Mouse (Mus musculus) thymus, adult 2 months (tissue): ENCODE results near the gene Gipc2. TPM values are rescaled to one million over a fixed set of nuclear protein-coding genes. Genes with fewer than 3 reads are reported as not detected.
A peak's percentile ranks its signal among the peaks of the same experiment; 100 is the strongest.

ENCODE experiments used
- DNase-seq: peaks from one replicate; pipeline ENCODE4 v3.0.0; 2021
- H3K27ac ChIP-seq: fragments of 200-500 bp; 2 replicates; pipeline ENCODE4 v1.5.1; 2012; ENCODE audit warnings: low read length, control low read depth; ENCODE audit not compliant: control insufficient read depth, insufficient read depth
- H3K27me3 ChIP-seq: fragments of 200-500 bp; 2 replicates; pipeline ENCODE4 v1.6.1; 2012; ENCODE audit warnings: mild to moderate bottlenecking, low read length, moderate library complexity, mixed read lengths; ENCODE audit not compliant: control insufficient read depth, insufficient read depth
- H3K36me3 ChIP-seq: fragments of 200-500 bp; 2 replicates; pipeline ENCODE4 v1.6.1; 2012; ENCODE audit warnings: mild to moderate bottlenecking, low read length, moderate library complexity; ENCODE audit not compliant: control insufficient read depth, insufficient read depth
- H3K4me1 ChIP-seq: fragments of 200-500 bp; replicated peaks from 2 replicates; pipeline ENCODE4 v1.6.1; 2012; ENCODE audit warnings: low read length; ENCODE audit not compliant: control insufficient read depth, insufficient read depth
- H3K4me3 ChIP-seq: fragments of 200-500 bp; 2 replicates; pipeline ENCODE4 v1.5.1; 2012; ENCODE audit warnings: mild to moderate bottlenecking, low read length, control low read depth, moderate library complexity; ENCODE audit not compliant: control insufficient read depth, insufficient read depth
- CTCF ChIP-seq: fragments of 200-500 bp; IDR thresholded peaks from 2 replicates; pipeline ENCODE4 v1.5.1; 2012; ENCODE audit warnings: mild to moderate bottlenecking, control low read depth, low read length, moderate library complexity, borderline replicate concordance; ENCODE audit not compliant: control insufficient read depth, poor library complexity, insufficient read depth; ENCODE audit errors: extremely low read depth
- POLR2A ChIP-seq: fragments of 200-500 bp; IDR thresholded peaks from 2 replicates; pipeline ENCODE4 v1.6.1; 2012; ENCODE audit warnings: mild to moderate bottlenecking, low read length, control low read depth, moderate library complexity; ENCODE audit not compliant: control insufficient read depth, poor library complexity, insufficient read depth; ENCODE audit errors: extremely low read depth
- WGBS: fragments of 180-500 bp; shearing (Covaris S2); methylation state at CpG from one replicate; pipeline ENCODE4 v1.1.7; 2018; 5-methylcytosine and 5-hydroxymethylcytosine counted together
- polyA plus RNA-seq: library from polyadenylated mRNA; depleted of rRNA; stranded (reverse); fragments of >200 nt; gene quantifications from 2 replicates; pipeline ENCODE4 v1.2.3, GENCODE M21; 2012

Gipc2 gene
- polyA plus RNA-seq, 1 experiment, result 4.0 TPM

DNA sequence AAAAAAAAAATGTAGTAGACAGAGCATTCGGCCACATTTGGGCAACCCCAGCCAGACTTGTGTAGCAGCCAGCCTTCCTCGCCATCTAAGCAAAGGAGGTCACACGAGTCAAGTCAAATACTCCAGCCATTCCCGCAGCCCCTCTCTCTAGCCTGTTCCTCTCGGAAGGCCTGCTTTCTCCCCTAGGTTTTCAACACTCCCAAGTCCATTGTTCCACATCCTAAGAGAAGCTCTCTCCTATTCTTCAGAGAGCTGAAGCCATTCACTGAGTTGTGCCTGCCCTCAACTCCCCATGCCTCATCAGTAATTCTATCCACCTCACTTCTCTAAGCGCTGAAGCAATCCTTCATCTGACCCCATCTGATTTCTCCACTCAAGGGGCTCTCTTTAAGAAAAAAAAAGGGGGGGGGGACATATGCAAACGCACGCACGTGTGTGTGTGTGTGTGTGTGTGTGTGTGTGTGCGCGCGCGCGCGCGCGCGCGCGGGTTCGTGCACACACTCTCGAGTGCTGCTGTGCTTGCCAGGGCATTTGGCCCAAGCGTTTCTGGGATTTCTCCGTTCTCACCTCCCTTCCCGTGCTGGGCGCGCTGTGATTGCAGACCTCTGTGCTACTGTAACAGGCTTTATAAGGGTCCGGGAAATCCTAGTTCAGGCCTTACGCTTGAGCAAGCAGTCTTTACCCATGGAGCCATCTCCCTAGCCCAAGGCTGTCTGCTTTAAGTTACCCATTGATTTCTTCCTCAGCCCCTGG is 845 bp upstream of the Gipc2 start:
- no peak for DNase-seq
- peaks cover 7% of the 10 kb centered on the region; the same call in 1 of the 2 replicates for H3K27me3 ChIP-seq
- TF ChIP-seq POLR2A (no peak), CTCF (no peak)
- H3K27ac ChIP-seq, result no peak overlapping the region
- H3K4me3 ChIP-seq, result no peak overlapping the region
- peaks cover 8% of the 10 kb centered on the region for H3K4me1 ChIP-seq
- no peaks in the 10 kb centered on the region for H3K36me3 ChIP-seq
- WGBS, result 26% methylated on average over 29 of the region's 29 CpGs

DNA sequence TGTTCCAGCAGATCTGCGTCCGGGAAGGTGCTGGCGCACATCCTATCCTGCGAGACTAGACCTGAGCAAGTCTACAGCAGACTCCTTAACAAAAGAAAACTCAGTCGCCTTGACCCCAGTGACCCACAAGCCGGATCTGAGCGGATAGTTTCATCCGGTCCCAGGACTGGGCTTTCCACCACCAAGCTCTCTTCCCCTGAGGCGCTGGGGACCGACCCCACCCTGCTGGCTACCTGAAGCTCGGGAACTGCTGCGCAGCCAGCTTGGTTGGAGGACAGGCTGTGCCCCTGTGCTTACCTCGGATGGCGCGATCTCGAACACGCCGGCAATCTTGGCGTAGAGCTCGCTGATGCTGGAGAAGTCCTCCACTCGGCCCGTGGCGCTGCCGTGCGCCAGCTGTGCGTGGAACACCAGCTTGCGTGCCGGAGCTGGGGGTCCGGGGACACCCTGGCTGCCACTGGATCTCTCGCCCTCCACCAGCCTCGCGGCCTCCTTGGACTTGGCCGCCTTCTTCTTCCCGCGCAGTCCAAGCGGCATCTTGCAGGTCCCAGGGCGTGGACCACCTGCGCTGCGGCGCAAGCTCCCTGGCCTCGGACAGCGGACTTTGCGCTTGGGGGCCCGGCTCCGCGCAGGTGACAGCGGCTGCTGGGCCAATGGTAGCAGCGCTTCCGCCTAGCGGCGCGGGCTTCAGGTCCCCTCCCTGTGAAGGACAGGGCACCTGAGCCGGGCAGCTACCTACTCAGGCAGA is 505 bp downstream of the Gipc2 start:
- Histone ChIP-seq H3K4me3 (peak overlapping the region; percentile 39), H3K27ac (no peak overlapping the region), H3K36me3 (no peaks in the 10 kb centered on the region), H3K4me1 (peaks cover 10% of the 10 kb centered on the region), H3K27me3 (peaks cover 7% of the 10 kb centered on the region; the same call in 1 of the 2 replicates)
- whole genome bisulfite sequencing, result 6% methylated on average over 53 of the region's 53 CpGs
- DNase-seq, result peak; percentile 15
- no peak; the same call in 1 of the 2 replicates for TF ChIP-seq POLR2A
- no peak for TF ChIP-seq CTCF

DNA sequence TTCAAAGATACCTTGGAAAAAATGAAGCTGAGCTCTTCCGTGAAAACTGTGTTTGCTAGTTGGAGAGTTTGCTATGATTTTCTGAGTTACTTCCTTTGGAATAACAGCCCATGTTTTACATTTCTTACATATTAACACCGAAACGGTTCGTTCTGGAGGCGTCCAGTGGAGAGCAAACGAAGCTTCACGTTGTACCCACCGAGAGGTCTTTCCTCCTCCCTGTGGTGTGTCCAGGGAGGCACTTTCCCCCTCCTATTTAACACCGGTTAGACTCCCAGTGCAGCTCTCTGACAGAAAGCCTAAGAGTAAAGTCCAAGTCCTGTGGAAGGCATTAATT is 1.0 kb downstream of the Gipc2 start:
- no peak for DNase-seq
- TF ChIP-seq CTCF, result no peak
- no peak for TF ChIP-seq POLR2A
- WGBS, result 62% methylated on average over 9 of the region's 9 CpGs
- Histone ChIP-seq H3K36me3 (no peaks in the 10 kb centered on the region), H3K4me3 (no peak overlapping the region), H3K27me3 (peaks cover 7% of the 10 kb centered on the region; the same call in 1 of the 2 replicates), H3K27ac (no peak overlapping the region), H3K4me1 (peaks cover 11% of the 10 kb centered on the region)

DNA sequence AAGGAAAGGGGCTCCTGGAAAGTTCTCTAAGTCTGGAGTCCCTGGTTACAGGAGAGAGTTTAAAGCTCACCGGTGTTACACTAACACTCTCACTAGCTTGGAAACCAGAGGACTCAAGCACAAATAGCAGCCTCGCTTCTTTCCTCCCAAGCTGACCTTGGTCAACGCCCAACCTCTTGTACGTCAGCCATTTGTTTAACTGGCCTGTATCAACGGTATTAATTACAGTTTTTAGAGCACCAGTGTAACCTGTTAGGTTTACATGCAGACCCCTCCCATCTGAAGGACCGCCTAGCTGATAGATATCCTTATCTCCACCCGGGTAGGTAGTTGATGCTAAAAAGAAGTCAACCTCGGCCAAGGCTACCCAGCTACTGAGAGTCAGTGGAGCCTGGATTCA is 2.7 kb downstream of the Gipc2 start:
- Histone ChIP-seq H3K27me3 (peaks cover 7% of the 10 kb centered on the region; the same call in 1 of the 2 replicates), H3K4me3 (no peak overlapping the region), H3K27ac (no peak overlapping the region), H3K4me1 (peaks cover 11% of the 10 kb centered on the region), H3K36me3 (no peaks in the 10 kb centered on the region)
- TF ChIP-seq POLR2A (no peak), CTCF (no peak)
- WGBS, result 93% methylated on average over 8 of the region's 8 CpGs
- DNase-seq, result no peak

DNA sequence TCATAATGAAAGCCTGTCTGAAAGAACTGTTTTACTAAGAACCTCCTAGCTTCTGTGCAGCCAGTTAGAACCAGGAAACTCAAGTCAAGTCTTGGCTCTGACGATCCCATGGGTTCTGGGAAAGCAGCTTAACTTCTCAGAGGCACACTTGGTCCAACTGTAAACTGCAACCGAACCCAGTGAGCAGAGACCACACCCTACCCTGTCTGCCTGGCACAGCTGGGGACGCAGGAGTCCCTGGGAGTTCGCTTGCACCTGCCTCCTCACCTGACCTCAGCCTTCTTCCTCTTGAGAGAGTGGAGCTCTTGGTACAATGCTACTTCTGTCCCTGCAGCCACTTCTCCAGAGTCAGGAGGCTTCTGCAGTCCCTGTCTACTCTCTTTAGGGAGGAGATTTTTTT is 5.4 kb downstream of the Gipc2 start:
- H3K27me3 ChIP-seq, result peaks cover 7% of the 10 kb centered on the region; the same call in 1 of the 2 replicates
- H3K4me3 ChIP-seq, result no peak overlapping the region
- H3K36me3 ChIP-seq, result no peaks in the 10 kb centered on the region
- WGBS, result 30% methylated on average over 4 of the region's 4 CpGs
- no peak for TF ChIP-seq POLR2A
- no peak for TF ChIP-seq CTCF
- H3K27ac ChIP-seq, result no peak overlapping the region
- DNase-seq, result no peak
- H3K4me1 ChIP-seq, result peaks cover 5% of the 10 kb centered on the region

DNA sequence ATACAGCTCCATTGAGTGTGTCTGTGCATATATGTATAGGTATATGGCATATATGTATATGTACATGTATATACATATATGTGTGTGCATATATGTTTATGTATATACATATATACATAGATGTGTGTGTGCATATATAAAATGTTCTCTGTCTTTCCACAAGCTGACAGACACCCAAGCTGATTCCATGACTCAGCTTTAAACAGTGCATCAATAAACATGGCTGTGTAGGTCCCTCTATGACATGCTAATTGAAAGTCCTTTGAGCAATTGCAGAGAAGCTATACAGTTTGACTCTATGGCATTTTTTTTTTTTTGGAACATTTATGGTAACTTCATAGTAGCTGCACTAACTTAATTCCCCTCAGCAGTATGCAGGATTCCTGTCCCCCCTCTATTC is 6.7 kb downstream of the Gipc2 start:
- Histone ChIP-seq H3K4me3 (no peak overlapping the region), H3K36me3 (no peaks in the 10 kb centered on the region), H3K4me1 (0 out of 2 replicates have a peak, but pooled peaks cover 3% of the 10 kb centered on the region), H3K27me3 (no peaks in the 10 kb centered on the region), H3K27ac (no peak overlapping the region)
- TF ChIP-seq CTCF (no peak), POLR2A (no peak)
- no peak for DNase-seq
